Mouse (Mus musculus) limb, embryonic 14.5 days (tissue): ENCODE data around the gene Ddx21. TPM values are rescaled to one million over a fixed set of nuclear protein-coding genes. Genes with fewer than 3 reads are reported as not detected.
"Not testable (repeated sequence)": the region's sequence is repeated elsewhere in the genome, so short reads cannot be mapped to it uniquely, and the experiment has no call there.

Source experiments
- ATAC-seq: fragments of 200-750 bp; cut with Nextera tagmentation; 2 replicates; pipeline ENCODE4 v1.8.0; 2017; ENCODE audit warnings: low read depth, moderate number of reproducible peaks, moderate TSS enrichment; ENCODE audit not compliant: low FRiP score
- DNase-seq: peaks from one replicate; pipeline ENCODE4 v3.0.0-alpha.2; 2015; ENCODE audit warnings: low spot score
- H3K27ac ChIP-seq: fragments of 300-500 bp; sonication (generic); replicated peaks from 2 replicates; pipeline ENCODE4 v1.5.1; 2014; ENCODE audit warnings: low read depth, mild to moderate bottlenecking, low read length, moderate library complexity, mixed read lengths
- H3K27me3 ChIP-seq: fragments of 300-500 bp; sonication (generic); 2 replicates; pipeline ENCODE4 v1.6.1; 2014; ENCODE audit warnings: low read length, mixed read lengths; ENCODE audit not compliant: control insufficient read depth, insufficient read depth
- H3K36me3 ChIP-seq: fragments of 300-500 bp; sonication (generic); 2 replicates; pipeline ENCODE4 v1.6.1; 2014; ENCODE audit warnings: mild to moderate bottlenecking, low read length, moderate library complexity, mixed read lengths; ENCODE audit not compliant: control insufficient read depth, insufficient read depth
- H3K4me1 ChIP-seq: fragments of 300-500 bp; sonication (generic); 2 replicates; pipeline ENCODE4 v1.6.1; 2014; ENCODE audit warnings: antibody characterized with exemption, low read length, mixed read lengths; ENCODE audit not compliant: control insufficient read depth, insufficient read depth
- H3K4me2 ChIP-seq: fragments of 300-500 bp; sonication (generic); replicated peaks from 2 replicates; pipeline ENCODE4 v1.6.1; 2014; ENCODE audit warnings: low read depth, mild to moderate bottlenecking, low read length, moderate library complexity; ENCODE audit not compliant: severe bottlenecking
- H3K4me3 ChIP-seq: fragments of 300-500 bp; sonication (generic); replicated peaks from 2 replicates; pipeline ENCODE4 v1.5.1; 2014; ENCODE audit warnings: low read length
- H3K9ac ChIP-seq: fragments of 300-500 bp; sonication (generic); 2 replicates; pipeline ENCODE4 v1.6.1; 2014; ENCODE audit warnings: mild to moderate bottlenecking, low read depth, low read length, moderate library complexity; ENCODE audit not compliant: severe bottlenecking
- H3K9me3 ChIP-seq: fragments of 300-500 bp; sonication (generic); 2 replicates; pipeline ENCODE4 v1.6.1; 2016; ENCODE audit warnings: low read length; ENCODE audit not compliant: control insufficient read depth
- POLR2A ChIP-seq: fragments of 200-500 bp; IDR thresholded peaks from 2 replicates; pipeline ENCODE4 v1.8.0; 2012; ENCODE audit warnings: inconsistent platforms, mild to moderate bottlenecking, moderate library complexity, borderline replicate concordance; ENCODE audit not compliant: insufficient read depth, insufficient read length; ENCODE audit errors: extremely low read depth
- WGBS: fragments of 180-500 bp; shearing (Covaris S2); extraction: QIAGEN DNeasy Blood & Tissue Kit; methylation state at CpG from one replicate; pipeline ENCODE4 v1.1.7; 2014; 5-methylcytosine and 5-hydroxymethylcytosine counted together
- polyA plus RNA-seq, 2 experiments: library from polyadenylated mRNA; depleted of rRNA in 1 of 2; stranded (reverse) in 1 of 2; unstranded in 1 of 2; fragments of >200 nt; fragmentation: Nextera tagmentation in 1 of 2; extraction: Ambion mirVana in 1 of 2; gene quantifications; 2 replicates each; pipeline versions ENCODE4 v1.2.1 to v1.2.3; 2012 to 2014

Gene Ddx21
- polyA plus RNA-seq, 2 experiments: 26.0 to 43.5 TPM

- H3K4me2 ChIP-seq: no peak overlapping the region
- no peak overlapping the region for H3K27ac ChIP-seq
- H3K4me3 ChIP-seq: no peak overlapping the region
- peak overlapping the region; percentile 16; the same call in 1 of the 2 replicates for H3K9ac ChIP-seq
- no peak for DNase-seq
- 87% methylated on average over 7 of the region's 7 CpGs for WGBS
- no peak for ATAC-seq
- no peaks in the 10 kb centered on the region for H3K27me3 ChIP-seq
- H3K36me3 ChIP-seq: peaks cover 74% of the 10 kb centered on the region
- H3K9me3 ChIP-seq: no peaks in the 10 kb centered on the region
- TF ChIP-seq POLR2A: no peak
- H3K4me1 ChIP-seq: no peaks in the 10 kb centered on the region
These were observed 9.6 kb downstream of the Ddx21 start for GRCm38 (mm10) chr10:62592496-62592895.

DNA sequence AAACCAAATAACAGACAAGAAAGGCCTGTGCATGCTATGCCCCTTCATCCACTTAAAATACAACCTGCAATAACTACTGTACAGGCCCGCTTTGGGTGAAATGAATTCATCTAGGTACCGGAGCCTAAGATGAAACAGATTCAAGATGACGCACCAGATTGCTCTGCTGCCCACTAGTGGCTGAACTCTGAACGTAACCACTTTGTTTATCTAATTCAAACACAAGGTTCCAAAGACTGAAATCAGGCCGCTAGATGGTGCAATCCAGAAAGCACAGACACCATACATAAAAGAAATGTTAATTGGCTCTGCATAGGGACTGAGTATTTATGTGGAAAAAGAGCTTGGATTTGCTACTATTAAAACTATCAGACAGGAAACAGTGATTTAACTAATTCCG, 11.9 kb downstream of the Ddx21 start:
- TF ChIP-seq POLR2A: no peak
- DNase-seq (peak; percentile 93), ATAC-seq (peak; percentile 50; the same call in 1 of the 2 replicates)
- Histone ChIP-seq H3K9me3 (no peaks in the 10 kb centered on the region), H3K27ac (no peak overlapping the region), H3K4me3 (no peak overlapping the region), H3K27me3 (no peaks in the 10 kb centered on the region), H3K4me1 (no peaks in the 10 kb centered on the region), H3K4me2 (no peak overlapping the region), H3K36me3 (peaks cover 86% of the 10 kb centered on the region), H3K9ac (no peak overlapping the region)
- WGBS: 38% methylated on average over 6 of the region's 6 CpGs

GRCm38 (mm10) chr10:62588616-62589015, 13.5 kb downstream of the Ddx21 start:
- 56% methylated on average over 4 of the region's 4 CpGs for WGBS
- DNase-seq: no peak
- no peak overlapping the region for H3K4me2 ChIP-seq
- H3K4me1 ChIP-seq: no peaks in the 10 kb centered on the region
- no peaks in the 10 kb centered on the region for H3K9me3 ChIP-seq
- no peaks in the 10 kb centered on the region for H3K27me3 ChIP-seq
- TF ChIP-seq POLR2A: no peak
- H3K36me3 ChIP-seq: peaks cover 90% of the 10 kb centered on the region
- peak overlapping the region; percentile 38; the same call in 1 of the 2 replicates for H3K27ac ChIP-seq
- no peak overlapping the region for H3K4me3 ChIP-seq
- no peak overlapping the region for H3K9ac ChIP-seq
- ATAC-seq: no peak

GRCm38 (mm10) chr10:62583245-62583644, 18.8 kb downstream of the Ddx21 start:
- DNase-seq (no peak), ATAC-seq (no peak)
- no peaks in the 10 kb centered on the region for H3K9me3 ChIP-seq
- no peak overlapping the region for H3K9ac ChIP-seq
- no peak overlapping the region for H3K4me3 ChIP-seq
- no peak overlapping the region for H3K27ac ChIP-seq
- H3K27me3 ChIP-seq: no peaks in the 10 kb centered on the region
- H3K4me2 ChIP-seq: no peak overlapping the region
- no peaks in the 10 kb centered on the region for H3K4me1 ChIP-seq
- no peak for TF ChIP-seq POLR2A
- peaks cover 79% of the 10 kb centered on the region for H3K36me3 ChIP-seq
- 86% methylated on average over 1 of the region's 1 CpGs for WGBS

- 87% methylated on average over 7 of the region's 7 CpGs for WGBS
- Histone ChIP-seq H3K9ac (no peak overlapping the region), H3K27me3 (no peaks in the 10 kb centered on the region), H3K4me1 (no peaks in the 10 kb centered on the region), H3K4me3 (no peak overlapping the region), H3K27ac (no peak overlapping the region), H3K36me3 (peaks cover 74% of the 10 kb centered on the region), H3K9me3 (no peaks in the 10 kb centered on the region), H3K4me2 (no peak overlapping the region)
- ATAC-seq (no peak), DNase-seq (no peak)
- TF ChIP-seq POLR2A: no peak
These were observed 19.4 kb downstream of the Ddx21 start for GRCm38 (mm10) chr10:62582701-62583100.

- no peaks in the 10 kb centered on the region for H3K27me3 ChIP-seq
- no peak overlapping the region for H3K27ac ChIP-seq
- 93% methylated on average over 17 of the region's 17 CpGs for WGBS
- no peak overlapping the region for H3K9ac ChIP-seq
- no peak overlapping the region for H3K4me3 ChIP-seq
- DNase-seq (no peak), ATAC-seq (no peak)
- peaks cover 69% of the 10 kb centered on the region for H3K36me3 ChIP-seq
- no peaks in the 10 kb centered on the region for H3K9me3 ChIP-seq
- H3K4me2 ChIP-seq: no peak overlapping the region
- no peak for TF ChIP-seq POLR2A
- peaks cover 3% of the 10 kb centered on the region; the same call in 1 of the 2 replicates for H3K4me1 ChIP-seq
These were observed 19.8 kb downstream of the Ddx21 start for GRCm38 (mm10) chr10:62582263-62582662.

GRCm38 (mm10) chr10:62579129-62579528, 23.0 kb downstream of the Ddx21 start:
- not testable (repeated sequence) for H3K4me1 ChIP-seq, ATAC-seq, H3K9ac ChIP-seq, H3K27ac ChIP-seq, H3K4me2 ChIP-seq, H3K4me3 ChIP-seq, DNase-seq, H3K9me3 ChIP-seq, H3K27me3 ChIP-seq
- peaks cover 54% of the 10 kb centered on the region for H3K36me3 ChIP-seq
- 90% methylated on average over 12 of the region's 13 CpGs for WGBS
